Mouse (Mus musculus) natural killer cell, adult 2 months (primary cell): ENCODE data around the gene Tshz3.

ENCODE experiments used
- DNase-seq, 2 experiments: peaks; one replicate each; pipeline ENCODE4 v3.0.0; 2022; ENCODE audit warnings: low spot score in 2 of 2

Gene Tshz3

GRCm38 (mm10) chr7:36697856-36698588, at the start of gene Tshz3:
TSS of gene Tshz3 (plus strand) at chr7:36698118.
- DNase-seq, result no peak

DNA sequence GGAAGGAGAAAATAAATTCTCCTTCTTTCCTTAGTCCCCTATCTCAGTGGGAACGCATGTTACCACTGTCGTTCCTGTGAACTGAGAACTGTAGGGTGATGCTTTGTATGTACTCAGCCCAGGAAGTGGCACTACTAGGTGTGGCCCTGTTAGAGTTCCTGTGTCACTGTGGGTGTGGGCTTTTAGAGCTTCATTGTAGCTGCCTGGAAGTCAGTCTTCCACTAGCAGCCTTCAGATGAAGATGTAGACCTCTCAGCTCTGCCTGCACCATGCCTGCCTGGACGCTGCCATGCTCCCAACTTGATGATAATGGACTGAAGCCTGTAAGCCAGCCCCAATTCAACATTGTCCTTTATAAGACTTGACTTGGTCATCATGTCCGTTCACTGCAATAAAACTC, 42.0 kb upstream of the Tshz3 start:
- DNase-seq, result peak; percentile 37 to 70

DNA sequence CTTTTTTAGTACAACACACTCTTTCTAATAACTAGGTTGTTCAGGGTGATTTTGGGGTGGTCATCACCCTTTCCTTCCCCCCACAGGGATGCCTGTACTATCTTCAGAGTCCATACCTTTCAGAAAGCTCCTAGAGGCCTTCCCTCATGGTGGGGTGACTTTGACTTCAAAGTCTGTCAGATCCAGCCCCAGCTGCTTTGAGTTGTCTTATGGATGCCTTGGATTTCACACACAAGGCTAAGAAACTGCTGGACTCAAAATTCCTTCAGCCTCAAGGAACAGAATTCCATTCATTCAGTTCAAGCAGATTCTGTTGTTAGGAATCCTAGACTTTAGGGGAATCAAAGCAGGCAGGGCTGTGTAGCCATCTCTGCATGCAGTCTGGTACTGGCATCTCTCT, 41.5 kb upstream of the Tshz3 start:
- no peak for DNase-seq

DNA sequence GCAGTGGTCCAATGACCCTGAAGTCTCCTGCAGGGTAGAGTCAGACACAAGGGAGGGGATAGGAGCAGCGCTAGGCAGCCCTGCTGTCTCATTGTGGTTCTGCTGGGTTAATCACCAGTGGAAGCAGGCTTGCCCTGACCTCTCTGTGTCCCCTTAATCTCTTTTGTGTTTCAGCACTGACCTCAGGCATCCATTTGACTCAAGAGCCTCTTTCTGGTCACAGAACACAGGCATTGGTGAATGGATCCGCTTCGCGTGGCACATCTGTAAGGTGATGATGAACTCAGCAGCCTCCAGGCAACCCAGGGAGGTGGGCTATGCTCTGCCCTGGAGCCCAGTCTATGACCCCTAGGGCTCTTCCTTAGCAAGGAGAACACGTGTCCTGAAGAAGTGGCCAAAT, 39.6 kb upstream of the Tshz3 start:
- DNase-seq, result no peak

DNA sequence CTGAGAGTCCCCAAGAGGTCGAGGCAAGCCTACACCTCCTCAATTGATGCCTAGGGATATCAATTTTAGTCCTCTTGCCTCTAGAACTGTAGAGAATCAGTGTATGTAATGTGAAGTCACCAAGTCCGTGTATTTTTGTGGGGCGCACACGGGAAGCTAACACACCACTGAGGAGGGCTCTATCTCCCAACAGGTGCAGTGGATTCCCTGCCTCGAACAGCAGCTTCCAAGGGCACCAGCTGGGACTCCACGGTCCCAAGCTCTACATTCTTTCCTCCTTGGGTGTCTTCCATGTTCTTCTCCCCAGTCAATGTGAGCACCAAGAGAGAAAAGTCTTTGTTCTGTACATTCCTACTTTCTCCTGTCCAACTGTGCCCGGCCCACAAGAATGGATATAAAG, 38.7 kb upstream of the Tshz3 start:
- no peak for DNase-seq

- DNase-seq, result no peak
Observed at GRCm38 (mm10) chr7:36660654-36661053, 37.3 kb upstream of the Tshz3 start.

DNA sequence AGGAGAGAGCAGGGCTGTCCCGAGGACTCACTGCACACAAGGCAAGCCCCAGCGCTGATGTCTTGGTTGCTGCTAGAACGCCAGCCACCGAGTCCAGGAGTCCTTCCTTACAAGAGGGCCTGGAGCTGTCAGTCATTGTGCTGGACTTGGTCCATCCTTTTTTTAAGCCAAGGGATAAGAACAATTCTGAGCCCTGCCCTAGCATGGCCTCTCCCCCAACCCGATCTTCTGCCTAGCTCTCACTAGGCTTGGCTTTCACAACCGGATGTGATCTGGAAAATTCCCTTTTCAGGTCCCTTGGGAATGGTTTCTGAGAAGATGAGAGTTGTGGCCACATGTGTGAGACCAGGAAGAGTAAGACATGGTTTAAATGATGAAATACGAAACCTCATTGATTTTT, 34.5 kb upstream of the Tshz3 start:
- no peak for DNase-seq

DNA sequence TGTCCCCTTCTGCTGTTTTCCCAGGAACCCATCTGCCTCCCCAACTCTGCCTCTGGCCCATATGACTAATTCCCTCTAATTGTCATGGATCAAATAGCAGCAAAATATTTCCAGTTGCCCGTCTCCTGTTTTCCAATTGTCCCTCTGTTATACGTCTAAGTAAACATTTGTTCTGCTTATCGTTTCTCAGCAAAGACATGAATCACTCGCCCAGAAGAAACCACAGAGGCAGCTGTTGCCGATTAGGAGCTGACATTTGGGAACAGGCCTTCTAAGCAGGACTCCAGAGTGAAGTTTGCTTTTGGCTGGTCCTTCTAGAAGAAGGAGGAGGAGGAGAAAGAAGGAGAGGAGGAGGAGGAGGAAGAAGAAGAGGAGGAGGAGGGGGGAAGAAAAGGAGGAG, 30.2 kb upstream of the Tshz3 start:
- no peak for DNase-seq

DNA sequence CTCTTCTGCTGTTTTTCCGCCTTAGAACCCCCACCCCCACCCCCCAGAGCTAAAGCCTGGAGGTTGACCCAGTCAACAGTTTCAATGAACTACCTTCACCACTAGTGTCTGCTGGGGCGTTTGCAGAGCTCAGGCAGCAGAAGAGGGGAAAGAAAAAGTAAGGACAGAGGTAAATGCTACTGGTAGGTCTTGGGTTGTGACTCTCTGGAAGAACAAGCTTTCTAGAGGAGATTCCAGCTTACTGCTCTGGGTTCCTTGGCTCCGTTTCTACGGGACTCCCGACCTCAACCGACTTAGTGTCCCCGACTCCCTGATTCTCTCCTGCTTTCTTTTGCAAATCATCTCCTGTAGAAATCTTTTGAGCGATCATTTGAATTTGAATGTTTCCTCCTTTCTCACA, 19.9 kb upstream of the Tshz3 start:
- DNase-seq, result no peak

- no peak for DNase-seq
Observed at GRCm38 (mm10) chr7:36678510-36678909, 19.4 kb upstream of the Tshz3 start.

- DNase-seq, result no peak
Observed at GRCm38 (mm10) chr7:36679031-36679618, 18.8 kb upstream of the Tshz3 start.

- no peak for DNase-seq
Observed at GRCm38 (mm10) chr7:36679866-36680458, 18.0 kb upstream of the Tshz3 start.

DNA sequence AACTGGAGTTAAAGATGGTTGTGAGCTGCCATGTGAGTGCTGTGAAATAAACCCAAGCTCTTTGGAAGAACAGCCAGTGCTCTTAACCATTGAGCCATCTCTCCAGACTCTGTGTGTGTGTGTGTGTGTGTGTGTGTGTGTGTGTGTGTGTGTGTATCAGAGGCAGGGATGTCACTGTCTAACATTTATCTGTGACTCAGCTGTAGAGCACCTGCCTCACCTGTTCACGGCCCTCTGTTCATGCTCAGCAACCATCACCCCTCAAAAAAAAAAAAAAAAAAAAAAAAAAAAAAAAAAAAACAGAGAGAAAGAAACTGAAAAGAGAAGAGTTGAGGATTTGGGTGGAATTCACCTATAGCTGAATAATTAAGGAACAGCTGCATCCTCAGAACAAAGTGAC, 10.4 kb upstream of the Tshz3 start:
- DNase-seq, result no peak

- no peak for DNase-seq
Observed at GRCm38 (mm10) chr7:36689049-36689793, 8.7 kb upstream of the Tshz3 start.

DNA sequence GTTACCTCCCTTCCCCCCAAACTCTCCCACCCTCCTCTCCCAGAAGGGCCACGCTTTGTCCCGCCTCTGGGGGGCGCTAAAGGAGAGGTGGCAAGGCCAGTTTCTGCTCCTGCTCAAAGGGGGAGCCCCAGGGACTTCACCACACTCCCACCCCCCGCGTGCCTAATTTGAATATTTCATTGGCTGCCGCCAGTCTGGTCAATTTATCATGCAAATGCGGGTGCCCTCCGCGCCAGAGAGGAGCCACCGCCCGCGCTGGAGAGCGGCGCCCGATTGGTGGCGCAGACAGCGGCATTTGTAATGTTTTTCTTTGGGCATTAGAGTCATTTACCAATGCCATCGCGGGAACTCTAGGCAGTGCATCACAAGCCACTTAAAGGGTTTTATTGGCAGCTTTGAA, 7.4 kb upstream of the Tshz3 start:
- DNase-seq, result peak; percentile 57 to 77

GRCm38 (mm10) chr7:36691617-36692016, 6.3 kb upstream of the Tshz3 start:
- no peak for DNase-seq

- no peak for DNase-seq
Observed at GRCm38 (mm10) chr7:36692381-36692780, 5.5 kb upstream of the Tshz3 start.

DNA sequence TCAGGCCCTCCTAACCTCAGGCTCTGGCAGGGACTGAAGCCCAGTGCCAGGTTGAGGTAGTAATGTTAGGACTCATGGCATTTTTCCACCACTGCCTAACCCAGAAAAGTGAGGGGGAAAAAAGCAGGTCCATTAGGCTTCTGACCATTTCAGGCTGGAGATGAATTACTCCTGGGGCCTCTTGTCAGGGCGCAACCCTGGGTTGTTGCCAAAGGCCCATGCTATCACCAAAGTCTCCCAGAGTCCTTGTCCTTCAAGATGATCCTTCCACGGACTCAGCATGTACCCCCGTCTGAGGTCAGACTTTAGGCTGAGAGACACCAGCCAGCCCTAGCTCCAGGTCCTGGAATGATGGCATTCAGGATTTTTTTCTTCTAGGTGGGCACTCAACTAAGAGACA, 4.8 kb upstream of the Tshz3 start:
- DNase-seq, result no peak

DNA sequence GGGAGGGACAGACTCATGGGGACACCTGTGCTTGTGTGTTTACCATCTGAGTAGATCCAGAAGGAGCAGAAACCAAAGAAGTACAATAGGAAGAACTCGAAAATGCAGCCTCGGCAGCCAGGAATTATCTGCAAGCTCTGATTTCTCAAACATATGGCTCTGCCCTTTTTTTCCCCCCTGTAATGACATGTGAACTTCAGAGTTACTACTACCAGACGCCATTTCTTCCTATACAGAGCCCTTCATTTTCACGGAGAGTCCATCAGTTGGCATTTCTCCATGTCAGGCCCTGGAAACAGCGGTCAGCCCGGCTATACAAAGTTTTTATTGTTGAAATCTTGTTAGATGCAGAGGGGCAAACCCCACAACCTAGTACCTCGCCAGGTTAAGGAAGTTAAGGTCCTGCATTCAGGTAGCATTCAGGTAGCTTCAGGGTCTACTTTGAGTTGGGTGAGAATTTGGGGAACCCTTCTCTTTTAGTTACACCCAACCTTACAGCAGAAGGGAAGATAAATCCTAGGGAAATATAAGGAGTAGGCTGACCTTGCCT, 3.2 kb upstream of the Tshz3 start:
- no peak for DNase-seq

DNA sequence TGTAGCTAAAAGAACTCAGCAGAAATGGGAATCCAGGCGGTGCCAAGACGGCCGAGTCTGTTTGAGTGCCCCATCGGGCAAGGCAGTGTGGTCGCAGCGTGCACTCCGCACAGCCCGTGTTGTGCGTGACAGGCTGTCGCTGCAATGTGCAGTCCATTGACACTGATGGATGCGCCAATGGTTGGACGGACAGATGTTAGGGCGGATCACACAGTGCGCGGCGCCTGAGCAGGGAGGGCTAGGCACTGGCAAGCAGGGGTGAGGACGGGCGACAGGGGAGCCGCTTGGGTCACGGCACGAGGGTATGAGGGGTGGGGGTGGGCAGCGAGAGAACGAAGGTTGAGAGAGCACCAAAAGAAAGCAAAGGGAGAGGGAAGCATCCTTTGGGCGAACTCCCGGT, 2.6 kb upstream of the Tshz3 start:
- DNase-seq, result no peak

DNA sequence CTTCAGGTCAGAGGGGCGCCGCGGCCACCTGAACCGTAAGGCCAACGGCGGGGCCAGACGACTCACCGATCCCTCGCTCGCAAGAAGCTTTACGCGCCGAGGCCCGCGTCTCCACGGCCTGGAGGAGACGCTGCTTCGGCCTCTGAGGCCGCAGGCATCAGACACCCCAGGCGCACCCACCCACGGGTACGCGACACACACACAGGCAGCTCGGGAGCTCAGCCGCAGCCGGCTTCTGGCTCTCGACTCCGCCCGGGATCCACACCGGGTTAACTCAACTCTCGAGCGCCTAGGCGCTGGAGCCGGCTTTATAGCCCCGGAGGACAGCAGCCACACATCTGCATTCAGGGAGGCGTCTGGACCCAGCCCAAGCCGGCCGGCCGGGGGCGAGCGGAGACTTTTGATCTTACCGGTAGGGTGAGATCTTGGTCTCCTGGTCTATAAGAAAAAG, 2.1 kb upstream of the Tshz3 start:
- no peak for DNase-seq

GRCm38 (mm10) chr7:36696406-36697117, 1.4 kb upstream of the Tshz3 start:
- no peak for DNase-seq
